Mouse (Mus musculus): Measurements from ENCODE around the gene Faf2.
A peak's percentile ranks its signal among the peaks of the same experiment; 100 is the strongest.

Faf2 gene

DNA sequence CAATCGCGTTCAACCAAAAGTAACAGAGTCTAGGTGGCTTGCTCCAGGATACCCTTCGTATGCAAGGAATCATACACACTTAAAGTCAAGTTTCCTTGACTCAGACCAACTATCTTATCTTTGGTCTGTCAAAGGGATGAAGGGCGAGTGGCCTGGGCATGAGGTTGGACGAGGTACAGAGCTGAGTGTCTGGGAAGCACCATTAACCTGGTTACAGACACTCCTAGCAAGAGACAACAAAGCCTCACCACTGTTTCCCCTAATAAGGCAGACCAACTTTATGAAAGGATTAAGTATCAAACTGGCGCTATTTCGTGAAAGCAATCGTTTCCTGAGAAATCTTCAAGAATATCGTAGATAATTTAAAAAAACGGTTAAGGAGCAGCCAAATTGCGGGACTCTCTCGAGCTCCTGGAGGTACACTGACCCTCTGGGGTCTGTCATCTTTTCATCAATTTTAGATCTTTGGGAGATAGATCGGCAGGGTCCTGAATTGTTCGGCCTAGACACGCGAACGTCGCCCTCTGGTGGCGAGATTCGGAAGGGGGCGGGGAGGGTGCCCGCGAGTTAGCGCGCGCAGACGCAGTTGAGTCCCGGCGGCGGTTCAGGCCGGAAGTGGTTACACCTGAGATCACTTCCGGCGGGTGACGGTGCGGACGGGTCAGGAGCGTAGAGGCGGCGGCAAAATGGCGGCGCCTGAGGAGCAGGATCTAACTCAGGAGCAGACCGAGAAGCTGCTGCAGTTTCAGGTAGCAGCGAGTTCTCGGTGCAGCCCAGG is at the start of gene Faf2:
Faf2 (plus strand) TSS at position 630 of the 778 bp plus-strand sequence.
- peak; percentile 97 for DNase-seq (ENCODE audit: low read depth)

DNA sequence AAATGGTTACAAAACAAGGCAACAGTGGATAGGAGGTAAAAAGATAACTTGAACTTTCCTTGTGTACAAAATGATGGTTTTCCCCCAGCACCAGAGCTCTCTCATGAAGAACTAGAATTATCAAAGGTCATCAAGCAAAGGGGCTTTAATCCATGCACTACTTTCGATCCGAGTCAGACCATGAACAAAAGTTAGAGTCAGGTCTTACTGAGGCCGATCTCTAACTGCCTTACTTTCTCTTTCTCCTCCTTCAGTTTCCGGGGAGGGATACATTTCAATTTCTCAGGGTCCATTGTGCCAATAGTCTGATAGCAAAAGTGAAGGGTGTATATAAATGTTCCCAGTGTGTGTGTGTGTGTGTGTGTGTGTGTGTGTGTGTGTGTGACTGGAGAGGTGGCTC is 49.0 kb upstream of the Faf2 start:
- DNase-seq (ENCODE audit: low read depth) = no peak

DNA sequence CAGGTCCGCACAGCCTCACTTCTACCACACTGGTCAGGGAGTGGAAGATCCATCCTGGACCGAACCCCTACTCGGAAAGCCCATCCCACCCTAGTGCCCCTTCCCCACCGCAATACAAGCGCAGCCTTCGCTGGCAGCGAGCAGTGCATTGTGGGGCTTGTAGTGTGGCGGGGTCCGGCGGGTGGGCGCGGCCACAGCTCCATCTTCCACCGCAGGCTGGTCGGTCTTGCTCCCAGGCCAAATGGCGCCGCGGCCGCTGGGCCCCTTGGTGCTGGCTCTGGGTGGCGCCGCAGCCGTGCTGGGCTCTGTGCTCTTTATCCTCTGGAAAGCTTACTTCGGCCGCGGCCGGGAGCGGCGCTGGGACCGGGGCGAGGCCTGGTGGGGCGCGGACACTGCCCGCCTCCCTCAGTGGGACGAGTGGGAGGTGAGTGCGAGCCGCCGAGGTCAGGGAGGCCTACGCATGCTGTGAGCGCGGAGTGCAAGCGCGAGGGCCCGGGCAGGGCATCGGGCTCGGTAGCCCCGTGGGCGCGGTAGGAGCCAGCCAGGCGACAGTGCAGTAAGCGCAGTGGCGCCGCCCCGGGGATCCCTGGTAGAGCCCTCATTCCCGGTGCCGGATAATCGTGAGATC is 46.6 kb upstream of the Faf2 start, which contains the start of gene Arl10:
Arl10 (plus strand) TSS at position 162 of the 628 bp plus-strand sequence.
- DNase-seq (ENCODE audit: low read depth) = peak; percentile 79

DNA sequence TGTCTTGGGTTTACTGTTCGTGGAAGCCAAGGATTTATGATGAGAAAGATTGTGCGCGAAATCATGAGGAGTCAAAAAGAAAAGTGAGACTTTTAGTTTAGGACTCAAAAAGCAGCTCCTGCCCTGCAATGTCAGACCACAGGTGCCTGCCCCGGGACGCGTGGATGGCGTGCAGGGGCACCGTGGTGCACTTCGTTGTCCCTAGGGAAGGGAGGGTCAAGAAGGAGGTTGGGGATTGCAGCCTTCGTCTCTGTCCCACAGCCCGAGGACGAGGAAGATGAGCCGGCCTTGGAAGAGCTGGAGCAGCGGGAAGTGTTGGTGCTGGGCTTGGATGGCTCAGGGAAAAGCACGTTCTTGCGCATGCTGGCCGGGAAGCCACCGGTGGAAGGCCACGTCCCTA is 46.1 kb upstream of the Faf2 start:
- DNase-seq (ENCODE audit: low read depth) = no peak

DNA sequence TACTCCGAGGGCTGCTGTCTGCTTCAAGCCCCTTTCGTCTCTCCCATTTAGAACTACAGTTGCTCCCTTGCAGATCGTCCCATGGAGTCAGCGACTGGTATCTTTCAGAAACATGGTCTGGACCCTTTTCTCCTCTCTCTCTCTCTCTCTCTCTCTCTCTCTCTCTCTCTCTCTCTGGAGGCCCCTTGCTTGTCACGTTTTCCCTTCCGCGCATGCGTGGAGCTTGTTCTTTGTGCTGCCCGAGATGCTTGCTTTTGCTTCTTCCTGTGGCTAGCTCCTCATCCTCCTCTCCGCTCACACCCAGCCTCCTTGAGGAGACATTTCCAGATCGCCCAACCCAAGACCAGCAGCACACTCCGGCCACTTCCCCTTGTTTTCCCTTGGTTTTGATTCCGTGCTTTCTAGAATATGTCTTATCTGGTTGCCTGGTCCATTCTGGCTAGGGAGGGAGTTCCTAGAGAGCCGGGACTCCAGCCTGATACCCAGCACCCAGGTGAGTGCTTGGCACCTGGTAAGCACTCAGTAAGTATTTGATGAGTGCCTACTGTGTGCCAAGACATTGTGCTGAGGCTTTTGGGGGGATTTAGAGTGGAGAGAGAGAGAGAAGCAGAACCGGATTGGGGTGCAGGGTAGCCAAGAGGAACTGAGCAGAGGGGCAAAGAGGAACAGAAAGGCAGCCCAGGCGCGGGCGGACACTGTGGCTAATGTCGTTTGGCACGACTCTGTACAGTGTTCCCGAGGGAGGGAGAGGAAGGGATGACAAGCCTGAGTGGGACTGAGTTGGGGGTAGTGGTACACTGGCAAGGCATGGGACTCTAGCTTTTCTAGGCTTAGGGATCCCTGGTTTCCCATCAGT is 43.7 kb upstream of the Faf2 start:
- no peak for DNase-seq (ENCODE audit: low read depth)

DNA sequence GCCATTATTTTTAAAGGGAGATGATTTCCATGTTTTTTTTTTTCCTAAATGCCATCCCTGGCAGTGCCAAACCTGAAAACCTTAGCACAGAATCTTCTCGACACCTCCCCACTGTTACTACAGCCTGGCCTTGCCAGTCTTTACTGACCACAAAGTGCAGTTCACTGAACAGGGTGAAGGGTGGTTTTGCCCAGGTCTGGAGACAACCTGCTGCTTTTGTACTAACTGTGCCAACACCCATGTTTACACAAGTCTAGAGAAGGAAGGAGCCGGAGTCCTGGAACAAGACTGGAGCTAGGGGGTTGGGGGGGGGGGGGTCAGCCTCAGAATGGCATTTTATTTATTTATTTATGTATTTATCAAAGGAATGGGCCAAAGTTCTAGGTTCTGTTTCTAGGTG is 40.2 kb upstream of the Faf2 start:
- DNase-seq (ENCODE audit: low read depth) = no peak

DNA sequence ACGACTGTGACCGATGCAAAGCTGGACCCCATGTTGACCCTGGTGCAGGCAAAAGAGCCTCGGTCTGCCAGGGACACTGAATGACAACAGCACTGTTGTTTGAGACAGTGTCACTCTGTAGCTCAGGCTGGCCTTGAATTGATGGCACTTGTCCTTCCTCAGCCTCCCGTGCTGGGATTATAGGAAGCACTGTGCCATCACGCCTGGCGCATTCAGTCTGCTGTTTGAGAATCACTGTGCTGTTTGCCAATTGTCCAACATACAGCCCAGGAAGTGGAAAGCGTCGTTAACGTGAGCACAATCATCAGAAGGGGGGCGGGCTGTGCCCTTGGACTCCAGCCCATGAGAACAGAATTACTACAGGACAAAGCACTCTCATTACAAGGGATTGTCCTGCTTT is 39.5 kb upstream of the Faf2 start:
- DNase-seq (ENCODE audit: low read depth) = no peak

DNA sequence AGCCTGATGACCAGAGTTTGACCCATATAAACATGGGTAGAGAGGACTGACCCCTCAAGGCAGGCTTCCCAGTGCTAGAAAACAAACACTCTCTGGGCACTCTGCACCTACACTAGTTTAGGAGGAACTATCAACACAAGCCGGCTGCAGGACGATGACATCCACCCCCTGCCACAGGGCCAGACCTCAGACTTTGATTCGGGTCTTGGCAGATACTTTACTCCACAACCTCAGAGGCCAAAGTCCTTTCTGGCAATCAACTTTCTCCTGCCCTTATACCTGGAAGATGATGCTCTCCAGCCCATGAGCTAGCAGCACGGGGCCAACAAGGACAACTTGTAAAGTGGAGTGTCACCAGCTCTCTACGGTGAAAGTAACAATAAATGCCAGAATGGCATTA is 38.7 kb upstream of the Faf2 start:
- DNase-seq (ENCODE audit: low read depth) = no peak

DNA sequence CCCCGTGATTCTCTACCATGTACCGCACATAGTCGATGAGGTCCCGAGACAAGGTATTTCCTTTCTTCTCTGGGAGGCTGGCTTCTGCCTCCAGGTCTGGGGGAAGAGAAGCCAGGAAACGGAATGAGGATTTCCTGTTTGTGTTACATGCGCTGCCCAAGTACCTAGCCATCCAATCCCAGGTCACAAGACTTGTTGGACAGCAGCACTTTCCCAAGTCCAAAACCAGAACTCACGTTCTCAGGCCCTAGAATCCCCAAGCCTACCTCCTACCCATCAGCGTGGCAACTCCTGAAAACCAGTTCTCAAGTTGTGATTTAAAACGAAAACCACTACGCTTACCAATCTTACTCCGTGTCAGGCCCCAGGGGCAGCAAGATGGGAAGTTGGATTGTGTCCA is 35.8 kb upstream of the Faf2 start:
- DNase-seq (ENCODE audit: low read depth) = no peak

DNA sequence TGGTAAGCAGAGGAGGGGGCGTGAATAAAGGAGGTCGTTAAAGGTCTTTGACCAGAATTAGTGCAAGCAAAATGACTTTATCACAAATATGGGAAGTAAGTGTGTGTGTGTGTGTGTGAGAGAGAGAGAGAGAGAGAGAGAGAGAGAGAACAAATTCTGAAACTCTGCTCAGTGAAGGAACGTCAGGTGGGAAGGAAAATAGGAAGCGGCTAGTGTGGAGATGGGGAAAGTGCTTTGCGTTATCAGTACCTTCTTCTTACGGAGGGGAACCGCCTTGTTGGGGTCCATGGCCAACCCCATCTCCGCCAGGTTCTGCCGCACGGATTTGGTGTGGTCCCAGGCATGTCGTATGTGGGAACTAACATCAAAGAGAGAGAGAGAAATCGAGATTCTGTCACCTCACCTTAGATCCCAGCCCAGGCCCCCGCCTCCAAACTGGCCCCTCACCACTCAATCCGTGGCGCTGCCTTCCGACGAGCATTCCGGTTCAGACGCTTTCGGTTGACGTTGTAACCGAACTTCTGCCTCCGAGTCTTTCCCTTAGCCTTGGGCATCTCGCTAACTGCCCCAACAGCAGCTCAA is 32.1 kb upstream of the Faf2 start:
- DNase-seq (ENCODE audit: low read depth) = no peak

DNA sequence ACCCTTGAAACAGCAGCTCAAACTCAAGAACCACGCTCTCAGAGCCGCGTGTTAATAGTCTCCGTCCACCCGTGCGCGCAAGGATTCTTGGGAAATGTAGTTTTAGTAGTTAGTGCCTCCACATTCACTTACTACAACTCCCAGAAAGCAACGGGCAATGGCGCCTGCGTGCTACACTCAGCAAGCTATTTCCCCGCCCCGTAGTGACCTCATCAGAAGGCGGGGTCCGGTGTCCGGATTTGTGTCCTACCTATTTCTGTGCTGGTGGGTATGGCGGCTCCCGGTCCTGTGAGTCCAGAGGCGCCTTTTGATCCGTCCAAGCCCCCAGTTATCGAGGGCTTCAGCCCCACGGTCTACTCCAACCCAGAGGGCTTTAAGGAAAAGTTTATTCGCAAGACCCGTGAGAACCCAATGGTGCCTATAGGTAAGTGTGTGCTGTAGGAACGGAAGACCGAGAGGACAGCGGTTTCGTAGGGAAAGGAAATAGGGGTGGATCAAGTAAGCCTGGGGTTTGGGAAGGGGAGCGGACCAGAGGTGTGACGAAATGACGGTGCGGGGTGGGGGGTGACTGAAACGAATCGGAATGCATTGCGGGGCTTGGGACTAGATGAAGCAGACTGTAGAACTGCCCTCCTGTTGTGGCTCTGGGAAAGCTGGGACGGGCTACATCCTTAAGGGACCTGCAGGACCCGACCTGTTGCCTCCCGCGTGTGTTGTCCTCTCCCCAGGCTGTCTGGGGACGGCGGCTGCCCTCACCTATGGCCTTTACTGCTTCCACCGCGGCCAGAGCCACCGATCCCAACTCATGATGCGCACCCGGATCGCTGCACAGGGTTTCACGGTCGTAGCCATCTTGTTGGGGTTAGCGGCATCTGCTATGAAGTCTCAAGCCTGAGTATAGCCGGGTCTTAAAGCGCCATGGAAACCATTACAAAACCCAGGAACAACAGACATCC is 31.3 kb upstream of the Faf2 start, which contains the start of the genes Nop16 and Higd2a:
Nop16 (minus strand) TSS at position 95 of the 956 bp plus-strand sequence.
Higd2a (plus strand) TSS at position 212 of the 956 bp plus-strand sequence.
- peak; percentile 97 for DNase-seq (ENCODE audit: low read depth)

DNA sequence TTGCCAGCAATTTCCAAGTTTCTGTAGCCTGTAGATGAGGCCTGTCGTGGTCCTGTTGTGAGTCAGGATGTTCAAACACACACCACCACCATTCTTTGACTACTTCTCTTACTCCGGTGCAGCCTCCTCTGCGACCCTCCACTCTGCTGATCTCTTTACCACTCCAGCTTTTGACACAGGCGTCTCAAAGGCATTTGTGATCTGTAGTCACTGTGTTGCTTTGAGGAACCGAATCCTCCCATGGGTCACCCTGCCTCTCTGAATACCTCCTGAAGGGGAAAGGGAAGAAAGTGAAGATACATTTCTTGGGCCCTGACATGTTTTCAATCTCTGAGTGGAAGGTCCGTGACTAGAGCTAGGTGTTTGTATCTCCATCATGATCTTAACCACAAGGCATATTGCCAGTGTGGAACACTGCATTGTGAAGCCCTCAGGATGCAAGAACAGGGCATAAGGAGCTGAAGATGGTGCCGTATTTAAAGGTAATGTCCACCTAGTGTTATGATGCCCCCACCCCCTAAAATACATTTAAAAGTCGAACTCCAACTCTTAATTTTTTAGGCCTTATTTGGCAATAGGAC is 29.7 kb upstream of the Faf2 start:
- no peak for DNase-seq (ENCODE audit: low read depth)

DNA sequence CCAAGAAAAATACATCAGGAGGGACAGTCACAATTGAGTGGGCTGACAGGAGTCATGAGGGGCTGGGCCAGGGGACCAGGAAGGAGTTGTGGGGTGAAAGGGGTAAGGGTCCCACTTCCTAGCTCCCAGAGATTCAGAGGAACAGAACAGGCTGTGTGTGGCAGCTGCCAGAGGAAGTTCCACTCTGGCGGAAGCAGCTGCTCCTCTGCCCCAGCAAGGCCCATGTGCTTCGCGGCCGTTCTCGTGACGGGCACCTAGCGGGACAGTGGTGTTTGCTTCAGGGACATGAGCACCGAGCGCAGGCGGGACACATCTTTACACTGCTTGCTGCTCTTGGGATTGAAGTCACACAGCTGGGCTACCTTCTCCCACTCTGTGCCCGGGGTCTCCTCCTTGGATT is 28.0 kb upstream of the Faf2 start:
- DNase-seq (ENCODE audit: low read depth) = no peak

DNA sequence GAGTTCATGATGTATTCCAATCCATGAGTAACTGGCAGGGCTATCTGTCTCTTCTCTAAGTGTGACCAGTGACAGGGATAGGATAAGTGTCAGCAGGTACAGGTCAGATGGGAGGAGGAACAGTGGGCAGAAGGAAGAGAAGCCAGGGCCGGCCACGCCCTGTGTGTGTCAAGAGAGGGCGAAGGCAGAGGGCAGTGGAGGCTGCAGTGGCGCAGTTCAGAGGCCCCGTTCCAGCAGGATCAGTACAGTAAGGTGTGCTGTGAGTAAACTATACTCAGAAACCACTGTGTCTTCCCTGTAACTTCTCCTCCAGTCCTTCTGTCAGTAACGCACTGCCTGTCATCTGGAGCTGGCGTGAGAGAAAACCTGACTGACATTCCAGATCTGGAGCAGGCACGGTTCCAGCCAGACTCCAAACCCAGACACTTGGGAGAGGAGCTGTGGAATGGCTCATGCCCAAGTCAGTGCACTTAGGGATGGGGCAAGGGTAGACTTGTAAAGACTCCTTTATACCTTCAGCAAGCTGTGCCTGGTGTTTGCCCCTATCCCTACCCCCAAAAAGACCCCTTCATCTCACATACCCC is 25.4 kb upstream of the Faf2 start:
- DNase-seq (ENCODE audit: low read depth) = peak; percentile 39

DNA sequence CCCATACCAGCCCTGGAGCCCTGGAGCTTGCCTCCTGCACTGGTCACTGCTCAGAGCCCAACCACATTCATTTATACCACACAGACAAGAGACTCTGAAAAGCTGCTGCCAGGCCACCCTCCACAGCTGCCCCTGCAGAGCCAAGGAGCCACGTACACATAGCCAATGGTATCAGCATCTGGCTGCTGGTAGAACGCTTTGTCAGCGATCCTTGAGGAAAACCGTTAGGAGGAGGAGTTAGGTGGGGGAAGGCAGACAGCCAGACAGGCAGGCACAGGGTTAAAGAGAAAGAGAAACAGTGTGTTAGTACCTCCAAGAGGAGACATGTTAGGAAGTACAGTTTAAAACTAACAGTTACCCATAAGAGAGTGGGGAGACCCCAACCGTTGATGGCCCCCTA is 24.7 kb upstream of the Faf2 start:
- no peak for DNase-seq (ENCODE audit: low read depth)

DNA sequence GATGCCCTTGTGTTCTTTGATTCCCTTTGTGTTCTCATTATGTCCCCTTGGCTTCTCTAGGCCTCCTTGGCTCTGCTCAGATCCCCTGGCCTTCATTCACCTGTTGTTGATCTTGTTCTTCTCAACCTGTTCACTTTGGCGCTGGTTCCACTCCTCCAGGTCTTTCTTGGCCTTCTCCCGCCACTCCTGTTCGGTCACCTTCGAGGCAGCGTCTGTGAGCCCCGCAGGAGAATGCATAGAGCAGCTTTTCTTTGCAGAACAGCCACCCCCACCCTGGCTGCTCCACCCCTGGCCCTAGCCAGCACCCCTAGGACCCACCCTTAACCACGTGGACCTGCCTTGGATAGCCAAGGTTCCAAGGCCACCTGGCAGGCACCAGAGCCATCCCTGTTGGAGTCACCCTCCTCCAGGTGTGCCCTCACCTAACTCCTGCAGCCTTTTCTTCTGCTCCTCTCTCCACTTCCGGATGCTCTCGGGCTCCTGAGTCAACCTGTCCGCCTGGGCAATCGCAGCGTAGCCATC is 22.9 kb upstream of the Faf2 start:
- no peak for DNase-seq (ENCODE audit: low read depth)

DNA sequence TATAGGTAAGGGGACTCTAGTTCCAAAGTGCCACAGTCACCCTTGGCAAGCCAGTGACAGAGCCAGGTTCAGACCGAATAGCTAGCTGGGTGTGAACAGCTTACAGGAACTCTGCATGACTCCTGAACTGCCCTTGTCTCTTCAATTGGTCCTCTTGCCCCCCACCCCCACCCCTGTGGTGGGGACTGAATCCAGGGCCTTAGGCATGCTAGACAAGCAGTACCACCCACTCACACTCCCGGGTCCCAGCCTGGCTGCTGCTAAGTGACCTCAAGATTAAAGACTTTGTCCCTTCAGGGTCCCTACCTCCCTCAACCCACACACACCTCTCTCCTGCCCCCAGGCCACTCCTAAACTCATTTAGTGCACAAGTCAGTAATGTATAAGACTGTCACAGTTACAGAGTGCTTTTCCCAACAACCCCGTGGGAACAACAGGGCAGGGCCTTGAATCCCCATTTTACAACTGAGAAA is 18.9 kb upstream of the Faf2 start:
- no peak for DNase-seq (ENCODE audit: low read depth)

DNA sequence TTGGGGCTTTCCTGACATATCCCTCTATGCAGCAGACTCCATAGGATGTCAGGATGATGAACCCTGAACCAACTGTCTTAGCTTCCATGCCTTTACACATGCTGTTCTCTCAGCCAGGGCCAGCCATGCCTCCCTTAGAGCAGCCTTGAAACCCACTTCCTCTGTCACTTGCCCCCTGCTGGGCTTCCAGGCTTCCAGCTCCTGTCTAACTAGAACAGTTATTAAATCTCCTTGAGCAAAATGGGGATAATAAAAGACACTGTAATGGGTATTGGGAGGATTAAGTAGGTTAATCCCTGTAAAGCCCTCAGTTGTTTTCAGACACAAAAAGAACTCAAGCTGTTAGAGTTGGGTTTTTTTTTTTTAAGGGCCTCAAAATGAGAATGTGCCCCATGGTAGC is 18.1 kb upstream of the Faf2 start:
- DNase-seq (ENCODE audit: low read depth) = no peak

DNA sequence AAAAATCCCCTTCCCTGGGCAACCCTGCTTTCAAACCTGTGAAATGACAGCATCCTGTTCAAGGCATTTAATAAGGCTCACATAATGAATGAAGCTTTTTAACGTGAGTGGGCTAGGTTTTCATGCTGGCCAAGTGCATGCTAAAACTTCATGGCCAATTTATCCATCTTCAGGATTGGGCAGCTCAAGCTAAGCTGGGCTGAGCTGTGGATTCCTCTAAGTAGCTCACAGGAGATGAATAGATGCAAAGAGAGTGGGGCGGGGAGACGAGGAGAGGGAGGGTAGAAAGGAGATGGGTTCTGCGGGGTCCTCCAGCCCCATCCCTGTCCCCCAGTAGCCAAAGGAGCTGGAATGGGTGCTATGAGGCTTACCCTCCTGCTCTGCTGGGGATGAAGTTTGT is 17.4 kb upstream of the Faf2 start:
- DNase-seq (ENCODE audit: low read depth) = no peak

DNA sequence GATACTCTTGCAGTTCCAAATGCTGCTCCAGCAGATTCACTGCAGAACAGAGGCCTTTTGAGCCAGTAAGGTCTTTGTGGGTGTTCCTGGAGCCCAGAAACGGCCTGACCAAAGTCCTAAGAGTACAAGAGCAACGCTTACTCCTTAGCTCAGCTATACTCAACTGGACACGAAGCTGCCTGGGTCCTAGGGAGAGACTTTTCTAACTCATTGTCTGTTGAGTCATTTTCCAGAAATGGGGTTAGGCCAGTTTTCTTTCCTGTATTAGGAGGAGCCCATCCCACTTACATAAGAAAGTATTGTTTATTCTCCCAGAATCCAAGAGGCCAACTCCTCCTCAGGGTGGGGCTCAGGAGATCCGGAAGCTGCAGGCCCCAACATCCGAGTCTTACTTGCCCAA is 16.2 kb upstream of the Faf2 start:
- DNase-seq (ENCODE audit: low read depth) = peak; percentile 47
